Mouse (Mus musculus): ENCODE data around the gene Itgb3bp. TPM values are rescaled to one million over a fixed set of nuclear protein-coding genes. Genes with fewer than 3 reads are reported as not detected.

The Itgb3bp gene
- polyA plus RNA-seq, 1 experiment from 2014 or later = 19.2 TPM

DNA sequence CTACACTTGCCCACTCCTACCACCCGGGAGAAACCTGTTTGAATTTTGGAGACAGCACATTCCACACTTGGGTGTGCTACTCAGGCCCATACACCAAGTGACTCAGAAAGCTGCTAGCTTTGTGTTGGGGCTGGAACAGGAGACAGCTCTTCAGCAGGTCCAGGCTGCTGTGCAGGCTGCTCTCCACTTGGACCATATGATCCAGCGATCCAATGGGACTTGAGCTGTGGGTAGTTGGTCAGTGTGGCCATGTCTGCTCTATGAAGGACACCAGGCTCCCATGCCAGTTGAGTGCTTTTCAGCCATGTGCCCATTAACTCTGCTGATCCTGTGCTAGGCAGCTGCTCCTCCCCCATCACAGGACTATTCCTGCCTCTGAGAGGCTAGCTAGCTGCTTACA, 24.3 kb upstream of the Itgb3bp start:
- Histone ChIP-seq H3K4me2 (replicated peaks) (no peak overlapping the region), H3K4me1 (no peaks in the 10 kb centered on the region), H3K27me3 (no peaks in the 10 kb centered on the region), H3K36me3 (no peaks in the 10 kb centered on the region), H3K9ac (replicated peaks) (no peak overlapping the region), H3K27ac (replicated peaks) (no peak overlapping the region), H3K9me3 (no peaks in the 10 kb centered on the region), H3K4me3 (no peak overlapping the region)
- ATAC-seq (replicated peaks) = no peak
- WGBS = 98% methylated on average over 2 of the region's 2 CpGs

DNA sequence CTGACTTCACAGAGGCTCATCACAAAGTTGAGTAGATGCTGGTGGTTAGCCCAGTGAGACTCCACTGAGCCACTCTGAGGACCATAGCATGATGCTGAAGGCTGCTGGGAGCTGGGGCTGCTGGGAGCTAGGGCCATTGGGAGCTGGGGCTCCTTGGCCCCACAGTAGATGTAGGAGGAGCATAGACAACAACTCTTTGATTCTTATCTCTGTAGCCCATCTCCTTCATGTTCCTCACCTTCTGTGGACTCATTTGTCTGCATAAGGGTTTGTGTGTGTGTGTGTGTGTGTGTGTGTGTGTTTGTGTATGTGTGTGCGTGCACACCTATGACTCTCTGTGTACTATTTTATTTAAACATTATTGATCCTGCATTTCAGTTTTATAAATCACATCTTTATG, 18.3 kb upstream of the Itgb3bp start:
- Histone ChIP-seq H3K27me3 (no peaks in the 10 kb centered on the region), H3K36me3 (no peaks in the 10 kb centered on the region), H3K9ac (replicated peaks) (no peak overlapping the region), H3K4me3 (no peak overlapping the region), H3K4me2 (replicated peaks) (no peak overlapping the region), H3K9me3 (no peaks in the 10 kb centered on the region), H3K27ac (replicated peaks) (no peak overlapping the region), H3K4me1 (no peaks in the 10 kb centered on the region)
- WGBS = 100% methylated on average over 1 of the region's 1 CpGs
- peak; percentile 54; the same call in 1 of the 2 replicates for ATAC-seq (replicated peaks)

DNA sequence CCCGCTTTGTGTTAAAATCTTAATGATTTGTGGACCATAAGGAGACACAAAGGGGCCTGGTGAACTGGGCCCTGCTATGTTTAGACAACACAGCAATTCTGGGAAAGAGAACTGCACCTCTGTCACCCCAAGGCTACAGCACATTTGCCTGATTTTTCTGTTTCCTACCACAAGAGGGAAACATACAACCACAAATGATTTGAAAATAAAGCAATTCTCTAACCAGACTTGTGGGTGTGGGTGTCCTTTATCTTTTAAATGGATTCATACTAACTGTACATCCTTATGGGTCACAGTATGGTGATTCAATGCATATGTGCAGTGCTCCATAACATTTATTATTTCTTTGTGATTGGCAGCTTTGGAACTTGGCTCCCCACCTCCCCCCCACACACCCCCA, 17.6 kb upstream of the Itgb3bp start:
- WGBS = 71% methylated on average over 1 of the region's 1 CpGs
- no peaks in the 10 kb centered on the region for H3K36me3 ChIP-seq
- no peaks in the 10 kb centered on the region for H3K27me3 ChIP-seq

DNA sequence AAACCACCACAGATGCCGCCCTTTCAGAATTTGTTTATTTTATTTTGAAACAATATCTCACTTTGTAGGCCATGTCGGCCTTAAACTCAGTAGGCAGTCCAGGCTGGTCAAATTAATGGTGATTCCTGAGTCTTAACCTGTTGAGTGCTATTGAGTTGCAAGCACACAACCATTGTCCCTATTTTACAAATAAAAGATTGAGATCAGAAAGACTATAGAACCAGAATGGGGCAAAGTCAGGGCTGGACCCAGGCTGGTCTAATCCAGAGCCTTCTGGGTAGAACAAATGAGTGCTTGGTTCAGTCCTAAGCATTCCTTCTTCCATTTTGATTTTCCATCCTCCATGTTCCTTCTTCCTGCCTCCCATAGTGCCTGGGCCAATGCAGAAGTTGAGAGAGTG, 16.9 kb upstream of the Itgb3bp start:
- no peak for ATAC-seq (replicated peaks)

More for the DNA sequence above, 17.6 kb upstream of the Itgb3bp start:
- no peak overlapping the region for H3K27ac ChIP-seq (replicated peaks)
- H3K4me1 ChIP-seq = no peaks in the 10 kb centered on the region
- no peak overlapping the region for H3K9ac ChIP-seq (replicated peaks)
- H3K4me3 ChIP-seq = no peak overlapping the region
- peak; percentile 79 for ATAC-seq (replicated peaks)
- H3K4me2 ChIP-seq (replicated peaks) = no peak overlapping the region
- no peaks in the 10 kb centered on the region for H3K9me3 ChIP-seq

DNA sequence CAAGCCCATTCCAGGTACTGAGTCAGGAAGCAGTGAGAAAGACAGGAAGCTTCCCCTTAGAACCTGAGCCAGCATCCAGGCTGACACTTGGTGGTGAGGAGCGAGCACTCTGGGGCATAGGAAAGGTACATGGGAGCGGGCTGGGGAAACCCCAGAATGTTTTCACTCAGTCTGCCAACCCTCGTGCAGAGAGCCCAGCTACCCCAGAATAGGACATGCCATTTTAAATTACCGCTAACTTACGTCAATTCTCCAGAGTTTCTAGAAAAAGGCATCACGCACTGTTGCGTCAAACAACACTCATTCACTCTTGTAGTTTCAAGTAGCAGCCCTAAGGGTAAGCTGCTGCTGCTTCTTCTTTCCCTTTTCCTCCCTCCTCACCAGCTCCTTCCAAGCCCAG, 15.4 kb upstream of the Itgb3bp start:
- no peaks in the 10 kb centered on the region for H3K27me3 ChIP-seq
- H3K9me3 ChIP-seq = no peaks in the 10 kb centered on the region
- H3K27ac ChIP-seq (replicated peaks) = no peak overlapping the region
- no peak overlapping the region for H3K4me3 ChIP-seq
- H3K4me1 ChIP-seq = no peaks in the 10 kb centered on the region
- 94% methylated on average over 7 of the region's 7 CpGs for WGBS
- H3K4me2 ChIP-seq (replicated peaks) = no peak overlapping the region
- no peaks in the 10 kb centered on the region for H3K36me3 ChIP-seq
- no peak overlapping the region for H3K9ac ChIP-seq (replicated peaks)
- no peak for ATAC-seq (replicated peaks)

More for the DNA sequence above, 16.9 kb upstream of the Itgb3bp start:
- Histone ChIP-seq H3K27me3 (no peaks in the 10 kb centered on the region), H3K9ac (replicated peaks) (no peak overlapping the region), H3K9me3 (no peaks in the 10 kb centered on the region), H3K4me2 (replicated peaks) (no peak overlapping the region), H3K27ac (replicated peaks) (no peak overlapping the region), H3K36me3 (no peaks in the 10 kb centered on the region), H3K4me3 (no peak overlapping the region), H3K4me1 (no peaks in the 10 kb centered on the region)
- 83% methylated on average over 2 of the region's 2 CpGs for WGBS

DNA sequence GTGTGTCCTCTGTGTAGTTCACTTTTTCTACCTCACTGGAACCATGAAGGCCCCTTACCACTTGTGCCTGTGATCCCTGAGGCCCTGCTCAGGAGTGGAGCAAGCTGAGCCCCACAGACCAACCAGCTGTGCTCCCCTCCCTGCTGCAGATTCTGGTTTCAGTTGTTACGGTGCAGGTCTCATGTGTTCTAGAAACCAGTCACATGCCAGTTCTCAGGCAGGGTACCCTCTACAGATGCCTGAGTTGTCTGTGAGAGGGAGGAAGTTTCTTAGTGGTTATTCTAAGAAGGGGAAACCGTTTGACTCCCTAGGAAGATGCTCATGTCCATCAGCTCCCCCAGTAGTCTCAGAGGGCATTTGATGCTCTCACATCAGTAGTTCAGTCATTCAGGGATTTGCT, 15.0 kb upstream of the Itgb3bp start:
- no peaks in the 10 kb centered on the region for H3K9me3 ChIP-seq
- ATAC-seq (replicated peaks) = no peak
- no peaks in the 10 kb centered on the region for H3K4me1 ChIP-seq
- no peak overlapping the region for H3K9ac ChIP-seq (replicated peaks)
- no peaks in the 10 kb centered on the region for H3K27me3 ChIP-seq
- H3K4me3 ChIP-seq = no peak overlapping the region
- no peaks in the 10 kb centered on the region for H3K36me3 ChIP-seq
- no peak overlapping the region for H3K27ac ChIP-seq (replicated peaks)
- 84% methylated on average over 2 of the region's 2 CpGs for WGBS
- H3K4me2 ChIP-seq (replicated peaks) = no peak overlapping the region

DNA sequence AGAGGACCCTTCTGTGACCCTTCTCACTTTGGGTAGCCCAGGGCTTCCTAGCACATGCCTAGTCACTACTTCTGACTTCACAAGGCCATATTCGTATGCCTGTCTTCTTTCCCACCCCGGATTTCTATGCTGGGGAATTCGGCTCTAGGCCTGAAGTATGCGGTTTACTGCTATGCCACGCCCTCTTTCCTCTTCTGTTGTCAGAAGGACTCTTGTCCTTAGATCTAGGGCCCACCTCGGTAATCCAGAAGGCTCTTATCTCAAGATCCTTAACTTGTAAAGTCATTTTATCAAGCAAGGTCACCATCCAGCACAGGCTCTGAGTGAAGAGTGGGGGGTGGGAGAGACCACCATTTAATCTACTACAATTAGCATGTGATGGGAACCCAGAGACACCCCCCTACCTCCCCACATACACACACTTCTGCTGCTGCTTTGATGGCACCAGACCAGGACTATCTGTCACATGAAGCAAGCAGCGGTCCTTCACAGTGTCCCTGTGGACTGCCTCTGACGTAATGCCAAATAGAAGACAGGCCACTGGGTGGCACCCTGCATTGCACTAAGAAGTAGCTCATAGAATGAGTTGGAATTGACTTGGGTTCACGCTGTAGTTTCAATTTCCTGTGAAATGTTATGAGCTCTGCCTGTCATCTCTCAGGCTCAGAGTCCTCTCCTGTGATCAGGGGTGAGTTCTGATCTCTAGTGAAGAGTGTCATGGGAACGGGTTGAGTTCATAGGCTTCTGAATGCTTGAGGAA, 12.2 kb upstream of the Itgb3bp start:
- Histone ChIP-seq H3K9ac (replicated peaks) (no peak overlapping the region), H3K4me1 (no peaks in the 10 kb centered on the region), H3K4me3 (no peak overlapping the region), H3K9me3 (no peaks in the 10 kb centered on the region), H3K27ac (replicated peaks) (no peak overlapping the region), H3K4me2 (replicated peaks) (no peak overlapping the region), H3K27me3 (no peaks in the 10 kb centered on the region), H3K36me3 (no peaks in the 10 kb centered on the region)
- no peak; the same call in 1 of the 2 replicates for ATAC-seq (replicated peaks)
- WGBS = 78% methylated on average over 10 of the region's 10 CpGs

DNA sequence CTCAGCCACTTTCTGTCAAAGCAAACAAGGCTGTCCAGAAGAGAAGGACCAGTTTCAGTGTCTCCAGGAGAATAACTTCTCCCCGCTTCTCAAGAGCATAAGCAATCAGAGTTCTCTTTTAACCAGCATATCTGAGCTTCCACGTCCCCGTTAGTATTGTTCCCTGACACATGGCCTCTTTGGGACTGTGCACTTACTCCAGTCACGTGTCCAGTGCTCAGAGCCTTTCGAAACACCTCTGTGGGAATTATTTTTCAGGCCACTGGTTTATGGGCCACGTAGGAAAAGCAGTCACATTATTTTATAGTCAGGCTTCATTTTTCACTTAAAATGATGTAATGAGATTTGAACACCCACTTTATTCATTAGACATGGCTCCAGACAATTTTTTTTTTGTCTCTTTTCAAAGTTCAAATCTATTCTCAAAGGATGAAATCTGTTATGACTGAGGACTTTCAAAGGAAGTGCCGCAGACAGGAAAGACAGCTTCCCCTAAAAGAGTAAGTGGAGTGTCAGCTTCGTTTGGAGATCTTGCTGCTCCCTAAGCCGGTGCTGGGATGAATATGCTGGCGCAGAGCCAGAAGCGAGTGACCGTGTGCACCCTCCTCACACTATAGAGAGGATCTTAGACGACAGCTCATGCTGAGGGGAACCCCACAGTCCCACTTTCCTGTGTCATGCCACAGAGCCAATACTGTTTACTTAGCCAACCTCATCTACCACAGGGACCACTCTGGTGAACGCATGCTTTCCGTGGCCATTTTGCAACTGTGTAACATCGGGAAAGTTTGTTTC, 10.3 kb upstream of the Itgb3bp start:
- H3K4me2 ChIP-seq (replicated peaks) = no peak overlapping the region
- H3K36me3 ChIP-seq = no peaks in the 10 kb centered on the region
- no peaks in the 10 kb centered on the region for H3K27me3 ChIP-seq
- no peaks in the 10 kb centered on the region for H3K4me1 ChIP-seq
- H3K9ac ChIP-seq (replicated peaks) = no peak overlapping the region
- no peak overlapping the region for H3K27ac ChIP-seq (replicated peaks)
- H3K4me3 ChIP-seq = no peak overlapping the region
- no peak for ATAC-seq (replicated peaks)
- no peaks in the 10 kb centered on the region for H3K9me3 ChIP-seq
- 54% methylated on average over 16 of the region's 16 CpGs for WGBS

DNA sequence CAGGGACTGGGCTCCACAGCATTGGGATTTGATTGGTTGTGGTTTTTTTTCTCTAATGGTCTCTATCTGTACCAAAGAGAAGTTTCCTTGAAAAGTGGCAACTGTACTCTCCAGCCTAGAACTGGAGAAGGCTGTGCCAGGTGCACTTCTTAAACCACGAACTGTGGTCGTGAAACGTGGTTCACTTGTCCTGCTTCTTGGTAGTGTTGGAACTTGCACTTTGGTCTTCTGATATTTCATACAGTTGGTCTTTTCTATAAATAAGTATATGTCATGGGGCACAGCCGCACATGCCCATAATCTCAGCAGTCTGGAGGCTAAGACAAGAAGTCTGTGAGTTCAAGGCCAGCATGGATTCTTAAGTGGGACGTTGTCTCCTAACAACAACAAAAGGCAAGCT, 6.7 kb upstream of the Itgb3bp start:
- H3K9ac ChIP-seq (replicated peaks) = no peak overlapping the region

DNA sequence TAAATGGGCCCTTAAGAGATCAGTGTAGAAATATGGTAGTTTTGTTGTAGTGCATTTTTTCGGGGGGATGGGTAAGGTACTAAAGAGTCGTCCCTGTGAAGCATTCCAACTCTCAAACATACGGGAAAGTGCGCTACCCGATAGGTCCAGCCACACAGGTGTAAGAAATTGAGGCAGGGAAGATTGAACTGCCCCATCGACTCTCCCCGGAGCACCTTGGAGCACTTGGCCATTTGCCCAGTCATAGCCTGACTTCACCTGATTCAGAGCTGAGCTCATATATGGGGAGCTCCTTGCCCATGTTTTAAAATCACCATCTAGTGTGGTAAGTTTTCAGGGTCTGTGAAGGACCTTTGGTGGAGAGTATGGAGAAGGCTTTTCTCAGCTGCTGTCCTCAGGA, 5.2 kb upstream of the Itgb3bp start:
- Histone ChIP-seq H3K9me3 (no peaks in the 10 kb centered on the region), H3K36me3 (no peaks in the 10 kb centered on the region), H3K4me1 (peaks cover 13% of the 10 kb centered on the region; the same call in 1 of the 2 replicates), H3K4me2 (replicated peaks) (no peak overlapping the region), H3K27ac (replicated peaks) (no peak overlapping the region), H3K4me3 (no peak overlapping the region), H3K27me3 (no peaks in the 10 kb centered on the region), H3K9ac (replicated peaks) (no peak overlapping the region)
- WGBS = 94% methylated on average over 7 of the region's 7 CpGs
- ATAC-seq (replicated peaks) = no peak

More for the DNA sequence above, 6.7 kb upstream of the Itgb3bp start:
- no peak overlapping the region for H3K27ac ChIP-seq (replicated peaks)
- no peaks in the 10 kb centered on the region for H3K9me3 ChIP-seq
- H3K36me3 ChIP-seq = no peaks in the 10 kb centered on the region
- WGBS = 92% methylated on average over 5 of the region's 5 CpGs
- H3K4me1 ChIP-seq = no peaks in the 10 kb centered on the region
- no peak overlapping the region for H3K4me3 ChIP-seq
- H3K4me2 ChIP-seq (replicated peaks) = no peak overlapping the region
- H3K27me3 ChIP-seq = no peaks in the 10 kb centered on the region
- ATAC-seq (replicated peaks) = no peak

DNA sequence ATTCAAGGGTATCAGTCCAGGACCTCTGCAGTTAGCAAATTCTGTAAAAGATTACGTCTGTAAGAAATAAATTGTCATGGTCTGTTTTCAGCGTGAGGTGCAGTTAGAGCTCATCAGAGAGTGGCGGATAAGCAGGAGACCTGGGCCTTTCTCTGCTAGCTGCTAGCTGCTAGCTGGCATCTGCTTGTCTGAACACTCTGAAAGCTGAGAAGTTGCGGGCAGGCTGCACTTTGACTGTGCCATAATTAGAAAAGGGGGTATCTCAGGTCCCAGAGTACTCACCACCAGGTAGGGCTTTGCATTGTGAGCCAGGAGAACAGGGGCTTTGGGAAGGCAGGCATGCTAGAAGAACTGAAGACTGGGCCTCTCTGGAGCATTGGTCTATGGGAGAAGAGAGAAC, 2.2 kb upstream of the Itgb3bp start:
- Histone ChIP-seq H3K4me1 (peaks cover 13% of the 10 kb centered on the region; the same call in 1 of the 2 replicates), H3K27me3 (no peaks in the 10 kb centered on the region), H3K4me3 (no peak overlapping the region), H3K4me2 (replicated peaks) (no peak overlapping the region), H3K9me3 (no peaks in the 10 kb centered on the region), H3K36me3 (no peaks in the 10 kb centered on the region), H3K27ac (replicated peaks) (no peak overlapping the region), H3K9ac (replicated peaks) (no peak overlapping the region)
- 91% methylated on average over 4 of the region's 4 CpGs for WGBS
- ATAC-seq (replicated peaks) = no peak

DNA sequence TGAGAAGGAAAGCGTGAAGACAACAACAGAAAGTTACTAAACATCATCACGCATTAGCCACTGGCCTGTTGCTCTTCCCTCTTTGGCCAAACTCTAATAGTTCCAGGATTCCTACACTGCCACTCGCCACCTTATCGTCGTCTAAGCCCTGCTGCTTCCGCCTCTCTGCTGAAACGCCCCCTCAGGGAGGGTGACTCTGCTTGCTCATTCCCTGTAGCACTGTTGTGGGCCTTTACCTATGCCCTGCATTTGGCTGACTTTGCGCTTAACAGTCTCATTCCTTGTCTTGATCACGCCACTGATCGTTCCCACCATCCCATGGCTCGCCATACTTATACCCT, 1.6 kb upstream of the Itgb3bp start:
- H3K4me2 ChIP-seq (replicated peaks) = 0 out of 2 replicates have a peak overlapping the region, but pooled peaks have one; percentile 6
- H3K9ac ChIP-seq (replicated peaks) = no peak overlapping the region

More for the DNA sequence above, 1.6 kb upstream of the Itgb3bp start:
- H3K27ac ChIP-seq (replicated peaks) = no peak overlapping the region
- H3K9me3 ChIP-seq = no peaks in the 10 kb centered on the region
- H3K36me3 ChIP-seq = no peaks in the 10 kb centered on the region
- no peak for ATAC-seq (replicated peaks)
- H3K27me3 ChIP-seq = no peaks in the 10 kb centered on the region
- 70% methylated on average over 11 of the region's 11 CpGs for whole genome bisulfite sequencing
- H3K4me3 ChIP-seq = no peak overlapping the region
- H3K4me1 ChIP-seq = peaks cover 13% of the 10 kb centered on the region; the same call in 1 of the 2 replicates
